Mouse (Mus musculus): ENCODE data around the gene Topors.

DNA sequence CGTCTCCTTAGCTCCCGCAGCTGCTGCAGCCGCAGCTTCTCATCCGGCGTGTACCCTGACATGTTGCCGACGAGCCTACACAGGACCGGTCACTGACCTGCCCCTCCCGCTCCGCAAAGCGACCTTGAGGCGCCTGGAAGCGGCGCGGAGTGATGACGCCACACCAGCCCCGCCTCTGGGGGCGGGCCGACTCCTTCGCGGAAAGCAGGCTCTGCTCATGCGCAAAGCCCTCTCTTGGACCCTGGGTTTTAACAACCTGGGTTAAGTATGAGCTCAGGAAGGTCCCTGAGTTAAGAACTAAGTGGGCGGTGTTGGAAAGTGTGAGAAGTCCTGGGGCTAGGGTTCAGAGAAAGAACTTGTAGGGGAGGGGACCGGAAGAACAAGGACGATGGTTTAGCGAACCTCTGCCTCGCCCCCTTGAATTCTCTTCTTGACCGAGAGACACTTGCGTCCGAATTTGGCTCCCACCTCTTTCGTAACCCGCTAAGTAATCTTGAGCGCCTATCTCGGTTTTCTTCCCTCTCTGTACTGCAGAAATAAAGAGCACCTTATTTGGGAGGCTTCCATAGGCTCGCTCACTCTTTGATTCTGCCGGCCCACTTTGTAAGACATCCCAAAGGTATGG is 9.7 kb upstream of the Topors start, which contains the start of gene Ndufb6:
- no peak for TF ChIP-seq CTCF (IDR thresholded peaks at IDR 0.05; ENCODE audit: borderline replicate concordance, insufficient read depth, low read length)
- peak; percentile 89 for TF ChIP-seq POLR2A (IDR thresholded peaks at IDR 0.05; ENCODE audit: low read depth, low read length)

Measured in embryonic fibroblast, embryonic 13.5 days (primary cell).